8 mouse cellular contexts compared by ENCODE assay signal in genomic region chrX:141721725-141722124, GRCm38 (mm10). TPM values are rescaled to one million over a fixed set of nuclear protein-coding genes. Genes with fewer than 3 reads are reported as not detected.
A peak's percentile ranks its signal among the peaks of the same experiment; 100 is the strongest.
DNase-seq lines count a peak whose midpoint lies in the region; ATAC-seq lines count a peak whose summit lies in the region.

No protein-coding gene starts in this region.

- peak; percentile 25 for DNase-seq in left cerebral cortex, postnatal 4 days
- DNase-seq in left cerebral cortex, adult 9 months (ENCODE audit: low spot score in 2 of 2) = no peak
- DNase-seq in midbrain, embryonic 10.5 days (ENCODE audit: low spot score) = peak; percentile 48
- no peak for DNase-seq in urinary bladder, postnatal 25 days (ENCODE audit: low spot score)
- no peak for DNase-seq in gastrocnemius, adult 18-20 months (ENCODE audit: low spot score)

- H3K9me3 ChIP-seq in embryonic facial prominence, embryonic 15.5 days (replicated peaks) = no peaks in the 10 kb centered on the region
- H3K9me3 ChIP-seq in intestine, embryonic 15.5 days = no peaks in the 10 kb centered on the region
- H3K9me3 ChIP-seq in midbrain, embryonic 10.5 days (replicated peaks) = no peaks in the 10 kb centered on the region

- peaks cover 65% of the 10 kb centered on the region for H3K27me3 ChIP-seq in embryonic facial prominence, embryonic 15.5 days
- H3K27me3 ChIP-seq in intestine, embryonic 15.5 days (replicated peaks) = peaks cover 50% of the 10 kb centered on the region
- peaks cover 99% of the 10 kb centered on the region for H3K27me3 ChIP-seq in midbrain, embryonic 10.5 days (ENCODE audit: low read depth, poor library complexity, severe bottlenecking)

- H3K4me2 ChIP-seq in embryonic facial prominence, embryonic 15.5 days (replicated peaks) = peak overlapping the region; percentile 60
- peak overlapping the region; percentile 71 for H3K4me2 ChIP-seq in intestine, embryonic 15.5 days (replicated peaks)

- H3K9ac ChIP-seq in embryonic facial prominence, embryonic 15.5 days = no peak overlapping the region
- H3K9ac ChIP-seq in intestine, embryonic 15.5 days = no peak overlapping the region

- 0 out of 2 replicates have a peak, but pooled peaks cover 20% of the 10 kb centered on the region for H3K4me1 ChIP-seq in embryonic facial prominence, embryonic 15.5 days
- H3K4me1 ChIP-seq in intestine, embryonic 15.5 days (replicated peaks) = no peaks in the 10 kb centered on the region
- H3K4me1 ChIP-seq in midbrain, embryonic 10.5 days = peaks cover 22% of the 10 kb centered on the region

- H3K4me3 ChIP-seq in embryonic facial prominence, embryonic 15.5 days (replicated peaks) = peak overlapping the region; percentile 37
- peak overlapping the region; percentile 36 for H3K4me3 ChIP-seq in intestine, embryonic 15.5 days (replicated peaks)
- peak overlapping the region; percentile 54 for H3K4me3 ChIP-seq in midbrain, embryonic 10.5 days

- H3K27ac ChIP-seq in embryonic facial prominence, embryonic 15.5 days (replicated peaks) = no peak overlapping the region
- no peak overlapping the region for H3K27ac ChIP-seq in intestine, embryonic 15.5 days
- H3K27ac ChIP-seq in midbrain, embryonic 10.5 days (replicated peaks) = no peak overlapping the region

- H3K36me3 ChIP-seq in embryonic facial prominence, embryonic 15.5 days = no peaks in the 10 kb centered on the region
- no peaks in the 10 kb centered on the region for H3K36me3 ChIP-seq in intestine, embryonic 15.5 days
- H3K36me3 ChIP-seq in midbrain, embryonic 10.5 days = no peaks in the 10 kb centered on the region

- intact Hi-C loops in left cerebral cortex, postnatal 4 days (cut with DNase I) = no loop called here

- WGBS in embryonic facial prominence, embryonic 15.5 days = 9% methylated on average over 33 of the region's 33 CpGs
- 23% methylated on average over 33 of the region's 33 CpGs for WGBS in intestine, embryonic 15.5 days
- 24% methylated on average over 33 of the region's 33 CpGs for WGBS in midbrain, embryonic 10.5 days

- ATAC-seq in embryonic facial prominence, embryonic 15.5 days (ENCODE audit: insufficient number of reproducible peaks, low FRiP score, low TSS enrichment, low read depth) = no peak
- ATAC-seq in intestine, embryonic 15.5 days = peak; percentile 34; the same call in 1 of the 2 replicates
- ATAC-seq in megakaryocyte-erythroid progenitor cell, adult 5-6 weeks (replicated peaks; ENCODE audit: low FRiP score, low TSS enrichment, poor library complexity, severe bottlenecking) = no peak

RNA-seq across cellular contexts. Expression of gene Irs4, which starts 3.3 kb away (rescaled TPM):
- 1 to 10 TPM in 1 of 2 experiments, under 1 TPM in 1; 0.88 to 3.7 TPM for total RNA-seq in left cerebral cortex, postnatal 4 days (2021)
- polyA plus RNA-seq in embryonic facial prominence, embryonic 15.5 days (2015; fragmentation: Nextera tagmentation; extraction: Ambion mirVana) = 0.11 and 0.13 TPM in 2 replicates
- 0.28 and 0.30 TPM in 2 replicates for polyA plus RNA-seq in intestine, embryonic 15.5 days (2015; fragmentation: Nextera tagmentation; extraction: Ambion mirVana)
- polyA plus RNA-seq in midbrain, embryonic 10.5 days (2016; fragmentation: Nextera tagmentation; extraction: Ambion mirVana) = 1.0 and 1.5 TPM in 2 replicates
- not detected in 2 replicates for total RNA-seq in megakaryocyte-erythroid progenitor cell, adult 5-6 weeks (2014; fragmentation: Nextera tagmentation)
- not detected in 2 replicates for total RNA-seq in megakaryocyte-erythroid progenitor cell, adult 5-6 weeks (2017)
- total RNA-seq in gastrocnemius, adult 18-20 months (2021) = not detected

Comparison
In these comparisons a context has a peak if more than half of its experiments do, and no peak if none do; other contexts are left out.
1. DNase-seq: peak in left cerebral cortex, postnatal 4 days (single experiment) and midbrain, embryonic 10.5 days (single experiment); none in left cerebral cortex, adult 9 months (0 of 2), urinary bladder, postnatal 25 days (single experiment) and gastrocnemius, adult 18-20 months (single experiment).
2. Peak in every context shown above with its lines, with median percentiles within 50 percentile points of each other: H3K4me3 ChIP-seq.